Mouse (Mus musculus) liver, embryonic 14 days (tissue): ENCODE data around the gene Dact1. TPM values are rescaled to one million over a fixed set of nuclear protein-coding genes. Genes with fewer than 3 reads are reported as not detected.

Experiments used
- polyA plus RNA-seq: library from polyadenylated mRNA; depleted of rRNA; stranded (reverse); fragments of >200 nt; gene quantifications from 2 replicates; pipeline ENCODE4 v1.2.3, GENCODE M21; 2012; rRNA removed

Dact1 gene
- 0.61 and 0.71 TPM in 2 replicates for polyA plus RNA-seq

DNA sequence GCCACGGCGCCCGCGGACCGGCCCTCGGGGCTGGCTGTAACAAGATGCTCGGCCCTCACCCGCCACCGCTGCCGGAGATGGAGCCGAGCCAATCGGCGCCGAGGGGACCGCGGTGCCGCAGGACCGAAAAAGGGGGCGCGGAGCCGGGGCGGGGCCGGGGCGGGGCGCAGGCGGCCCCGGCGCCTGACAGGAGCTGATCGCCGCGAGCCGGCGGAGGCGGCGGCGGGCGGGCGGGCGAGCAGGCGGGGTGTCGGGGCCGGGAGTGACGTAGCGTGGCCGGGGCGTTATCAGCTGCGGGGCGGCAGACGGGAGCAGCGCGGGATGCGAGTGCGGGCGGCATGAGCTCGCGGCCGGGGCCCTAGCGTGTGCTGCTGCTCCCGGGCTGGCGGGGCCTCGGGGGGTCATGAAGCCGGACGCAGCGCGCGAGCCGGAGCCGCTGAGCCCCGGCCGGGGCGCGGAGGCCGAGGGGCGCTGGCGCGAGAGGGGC is at the start of gene Dact1:
TSS of gene Dact1 (plus strand) at position 304 of the 487 bp plus-strand sequence.

Other genes starting within 250 kb of the Dact1 start
- gene Tomm20l, start 198.5 kb upstream of the Dact1 start, polyA plus RNA-seq, result not detected in 2 replicates
- 26.2 and 26.5 TPM in 2 replicates for gene Timm9, start 173.2 kb upstream of the Dact1 start, polyA plus RNA-seq
- gene 2700049A03Rik, start 173.0 kb upstream of the Dact1 start, polyA plus RNA-seq, result 2.6 and 3.0 TPM in 2 replicates